Mouse (Mus musculus): ENCODE data around the gene Megf11.
A peak's percentile ranks its signal among the peaks of the same experiment; 100 is the strongest.

Gene Megf11

GRCm38 (mm10) chr9:64393914-64394596 lies 8.6 kb downstream of the Megf11 start:
- peak; percentile 38 for DNase-seq (ENCODE audit: low spot score)

GRCm38 (mm10) chr9:64395238-64395920 lies 10.0 kb downstream of the Megf11 start:
- DNase-seq (ENCODE audit: low spot score), result no peak

GRCm38 (mm10) chr9:64397108-64397507 lies 11.7 kb downstream of the Megf11 start:
- peak; percentile 31 for DNase-seq (ENCODE audit: low spot score)

- DNase-seq (ENCODE audit: low spot score), result no peak
Measured at GRCm38 (mm10) chr9:64399121-64399520, 13.7 kb downstream of the Megf11 start.

GRCm38 (mm10) chr9:64402141-64402540 lies 16.7 kb downstream of the Megf11 start:
- no peak for DNase-seq (ENCODE audit: low spot score)

- DNase-seq (ENCODE audit: low spot score), result no peak
Measured at GRCm38 (mm10) chr9:64406841-64407240, 21.4 kb downstream of the Megf11 start.

GRCm38 (mm10) chr9:64407390-64407970 lies 22.1 kb downstream of the Megf11 start:
- DNase-seq (ENCODE audit: low spot score), result no peak

GRCm38 (mm10) chr9:64408821-64409220 lies 23.4 kb downstream of the Megf11 start:
- no peak for DNase-seq (ENCODE audit: low spot score)

GRCm38 (mm10) chr9:64420471-64420870 lies 35.0 kb downstream of the Megf11 start:
- no peak for DNase-seq (ENCODE audit: low spot score)

- DNase-seq (ENCODE audit: low spot score), result no peak
Measured at GRCm38 (mm10) chr9:64421986-64422616, 36.7 kb downstream of the Megf11 start.

GRCm38 (mm10) chr9:64423912-64424311 lies 38.5 kb downstream of the Megf11 start:
- no peak for DNase-seq (ENCODE audit: low spot score)

- no peak for DNase-seq (ENCODE audit: low spot score)
Measured at GRCm38 (mm10) chr9:64436121-64436520, 50.7 kb downstream of the Megf11 start.

GRCm38 (mm10) chr9:64440101-64440500 lies 54.7 kb downstream of the Megf11 start:
- no peak for DNase-seq (ENCODE audit: low spot score)

- no peak for DNase-seq (ENCODE audit: low spot score)
Measured at GRCm38 (mm10) chr9:64445981-64446380, 60.6 kb downstream of the Megf11 start.

GRCm38 (mm10) chr9:64447070-64447469 lies 61.6 kb downstream of the Megf11 start:
- DNase-seq (ENCODE audit: low spot score), result no peak

- DNase-seq (ENCODE audit: low spot score), result peak; percentile 5
Measured at GRCm38 (mm10) chr9:64447522-64447921, 62.1 kb downstream of the Megf11 start.

GRCm38 (mm10) chr9:64452769-64453168 lies 67.3 kb downstream of the Megf11 start:
- DNase-seq (ENCODE audit: low spot score), result no peak

GRCm38 (mm10) chr9:64454196-64454595 lies 68.8 kb downstream of the Megf11 start:
- no peak for DNase-seq (ENCODE audit: low spot score)

- DNase-seq (ENCODE audit: low spot score), result no peak
Measured at GRCm38 (mm10) chr9:64455910-64456309, 70.5 kb downstream of the Megf11 start.

GRCm38 (mm10) chr9:64457596-64457995 lies 72.2 kb downstream of the Megf11 start:
- no peak for DNase-seq (ENCODE audit: low spot score)

GRCm38 (mm10) chr9:64461568-64462308 lies 76.3 kb downstream of the Megf11 start:
- DNase-seq (ENCODE audit: low spot score), result no peak

- no peak for DNase-seq (ENCODE audit: low spot score)
Measured at GRCm38 (mm10) chr9:64462870-64463269, 77.4 kb downstream of the Megf11 start.
